Mouse (Mus musculus): Measurements from ENCODE around the gene Kalrn.

- TF ChIP-seq CTCF (IDR thresholded peaks at IDR 0.05; ENCODE audit: low read depth) (no peak), EP300 (IDR thresholded peaks at IDR 0.05; ENCODE audit: low read depth) (no peak)
These were observed 649.6 kb downstream of the Kalrn start for GRCm38 (mm10) chr16:33923758-33924157.

All from heart, postnatal 0 days (tissue).